Mouse (Mus musculus): ENCODE measurements around the gene Spsb4.

Gene Spsb4

GRCm38 (mm10) chr9:96904360-96905355 lies 114.0 kb downstream of the Spsb4 start:
- no peak for DNase-seq (ENCODE audit: low spot score in 2 of 2)

GRCm38 (mm10) chr9:96899717-96900116 lies 118.9 kb downstream of the Spsb4 start:
- DNase-seq (ENCODE audit: low spot score in 2 of 2), result no peak

- DNase-seq (ENCODE audit: low spot score in 2 of 2), result no peak
Measured at GRCm38 (mm10) chr9:96899004-96899403, 119.6 kb downstream of the Spsb4 start.

- DNase-seq (ENCODE audit: low spot score in 2 of 2), result no peak
Measured at GRCm38 (mm10) chr9:96896690-96897089, 122.0 kb downstream of the Spsb4 start.

GRCm38 (mm10) chr9:96893582-96893981 lies 125.1 kb downstream of the Spsb4 start:
- DNase-seq (ENCODE audit: low spot score in 2 of 2), result no peak

Measured in urinary bladder, postnatal 36 days (tissue).